Mouse (Mus musculus): ENCODE results near the gene Gm9507. TPM values are rescaled to one million over a fixed set of nuclear protein-coding genes. Genes with fewer than 3 reads are reported as not detected.

Gene Gm9507
- polyA plus RNA-seq (2012; rRNA removed): 0.09 TPM in 1 of 2 replicates, not detected in the other

GRCm38 (mm10) chr10:77811743-77812142 lies at the start of gene Gm9507:
TSS of gene Gm9507 (minus strand) at chr10:77811843.

GRCm38 (mm10) chr10:77852559-77852958 lies 40.9 kb upstream of the Gm9507 start, which contains the start of gene Gm10318:
TSS of gene Gm10318 (plus strand) at chr10:77852859.

GRCm38 (mm10) chr10:77846503-77846902 lies 34.9 kb upstream of the Gm9507 start, which contains the start of gene Gm36176:
TSS of gene Gm36176 (plus strand) at chr10:77846803.

DNA sequence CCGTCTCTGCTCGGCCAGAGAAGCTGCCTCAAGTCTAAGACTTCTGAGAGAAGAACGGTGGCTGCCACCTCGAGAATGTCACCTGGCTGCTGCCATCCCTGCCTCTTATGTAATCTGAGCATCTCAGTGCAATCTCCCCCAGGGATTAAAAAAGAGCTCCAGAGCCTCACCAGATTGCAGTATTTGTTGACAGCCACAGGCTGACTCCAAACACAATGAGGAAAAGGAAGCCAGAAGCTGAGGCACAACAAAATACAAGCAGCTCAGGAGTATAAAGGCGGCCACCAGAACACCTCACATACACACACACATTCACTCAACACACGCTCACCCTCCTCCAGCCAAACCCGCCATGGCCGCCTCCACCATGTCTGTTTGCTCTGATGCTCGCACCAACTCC lies 24.0 kb upstream of the Gm9507 start, which contains the start of gene Krtap10-10:
TSS of gene Krtap10-10 (plus strand) at position 301 of the 400 bp plus-strand sequence.

DNA sequence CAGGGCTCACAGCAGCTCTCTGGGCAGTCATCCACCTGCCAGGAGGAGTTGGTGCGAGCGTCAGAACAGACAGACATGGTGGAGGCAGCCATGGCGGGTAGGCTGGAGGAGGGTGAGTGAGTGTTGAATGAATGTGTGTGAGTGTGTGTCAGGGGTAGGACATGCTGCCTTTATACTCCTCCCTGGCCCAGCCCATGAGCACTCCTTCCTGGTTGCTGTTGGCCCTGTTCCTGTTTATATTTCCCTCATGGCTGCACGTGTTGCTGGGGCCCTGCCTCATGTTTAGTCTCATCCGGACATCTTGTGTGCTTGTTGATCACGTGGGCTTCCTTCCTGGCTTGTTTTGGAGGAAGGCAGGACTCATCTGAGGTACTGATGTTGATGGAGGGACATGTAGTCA lies 15.3 kb upstream of the Gm9507 start, which contains the start of gene Krtap10-4:
TSS of gene Krtap10-4 (minus strand) at position 145 of the 400 bp plus-strand sequence.

DNA sequence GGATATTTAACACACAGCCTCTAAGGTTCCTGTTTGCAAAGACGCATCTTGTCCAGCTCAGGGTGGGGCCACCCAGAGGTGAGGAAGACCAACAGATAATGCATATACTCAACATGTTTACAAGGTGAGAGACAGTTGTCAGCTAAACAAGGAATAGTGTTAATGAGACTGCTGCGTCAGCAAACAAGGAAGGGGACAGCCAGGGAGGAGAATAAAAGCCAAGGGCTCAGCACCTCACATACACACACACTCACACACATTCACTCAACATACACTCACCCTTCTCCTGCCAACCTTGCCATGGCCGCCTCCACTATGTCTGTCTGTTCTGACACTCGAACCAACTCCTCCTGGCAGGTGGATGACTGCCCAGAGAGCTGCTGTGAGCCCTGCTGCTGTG lies 2.7 kb upstream of the Gm9507 start, which contains the start of gene Gm2696:
TSS of gene Gm2696 (plus strand) at position 301 of the 400 bp plus-strand sequence.

GRCm38 (mm10) chr10:77798921-77799508 lies 12.6 kb downstream of the Gm9507 start, which contains the start of gene Gm19668:
TSS of gene Gm19668 (minus strand) at chr10:77799133.

GRCm38 (mm10) chr10:77794976-77795375 lies 16.7 kb downstream of the Gm9507 start, which contains the start of gene Gm9639:
TSS of gene Gm9639 (minus strand) at chr10:77795076.

DNA sequence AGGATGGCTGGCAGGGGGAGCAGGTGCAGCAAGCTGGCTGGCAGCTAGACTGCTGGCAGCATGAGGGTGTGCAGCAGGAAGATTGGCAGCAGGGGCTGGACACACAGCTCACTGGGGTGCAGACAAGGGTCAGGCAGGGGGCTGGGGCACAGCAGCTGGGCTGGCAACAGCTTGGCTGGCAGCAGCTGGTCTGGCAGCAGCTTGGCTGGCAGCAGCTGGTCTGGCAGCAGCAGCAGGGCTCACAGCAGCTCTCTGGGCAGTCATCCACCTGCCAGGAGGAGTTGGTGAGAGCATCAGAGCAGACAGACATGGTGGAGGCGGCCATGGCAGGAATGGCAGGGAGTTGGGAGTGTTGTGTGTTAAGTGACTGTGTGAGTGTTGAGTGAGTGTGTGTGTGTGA lies 23.8 kb downstream of the Gm9507 start, which contains the start of gene Gm7137:
TSS of gene Gm7137 (minus strand) at position 325 of the 400 bp plus-strand sequence.

DNA sequence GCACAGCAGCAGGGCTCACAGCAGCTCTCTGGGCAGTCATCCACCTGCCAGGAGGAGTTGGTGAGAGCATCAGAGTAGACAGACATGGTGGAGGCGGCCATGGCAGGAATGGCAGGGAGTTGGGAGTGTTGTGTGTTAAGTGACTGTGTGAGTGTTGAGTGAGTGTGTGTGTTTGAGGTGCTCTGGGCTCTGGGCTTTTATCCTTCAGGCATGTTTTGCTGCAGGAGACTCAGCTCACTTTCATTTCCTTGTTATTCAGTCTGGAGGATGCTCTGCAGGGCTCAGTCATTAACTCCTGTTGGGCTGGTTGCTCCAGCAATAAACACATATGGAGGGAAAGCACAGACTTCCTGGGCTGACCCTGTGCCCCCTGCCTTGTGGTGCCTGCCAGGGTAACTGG lies 29.2 kb downstream of the Gm9507 start, which contains the start of gene Gm3250:
TSS of gene Gm3250 (minus strand) at position 101 of the 400 bp plus-strand sequence.

GRCm38 (mm10) chr10:77776844-77777243 lies 34.8 kb downstream of the Gm9507 start, which contains the start of gene Gm7138:
TSS of gene Gm7138 (minus strand) at chr10:77776944.

GRCm38 (mm10) chr10:77771225-77771624 lies 40.4 kb downstream of the Gm9507 start, which contains the start of gene Gm3238:
TSS of gene Gm3238 (minus strand) at chr10:77771325.

Other genes with a start within 250 kb of the Gm9507 start
- gene Pttg1ip, start 230.1 kb downstream of the Gm9507 start, polyA plus RNA-seq (2012; rRNA removed): 75.2 and 76.7 TPM in 2 replicates
- 432 and 449 TPM in 2 replicates for gene Sumo3, start 205.7 kb downstream of the Gm9507 start, polyA plus RNA-seq (2012; rRNA removed)
- 42.7 TPM in 1 of 2 replicates, not detected in the other for gene Gm49325, start 205.6 kb downstream of the Gm9507 start, polyA plus RNA-seq (2012; rRNA removed)
- gene Ube2g2, start 189.6 kb downstream of the Gm9507 start, polyA plus RNA-seq (2012; rRNA removed): 46.0 and 46.8 TPM in 2 replicates
- 0.92 and 1.3 TPM in 2 replicates for gene Tspear, start 125.3 kb downstream of the Gm9507 start, polyA plus RNA-seq (2012; rRNA removed)
- gene Gm19402, start 121.1 kb downstream of the Gm9507 start, polyA plus RNA-seq (2012; rRNA removed): not detected in 2 replicates
- gene Gm9508, start 114.6 kb downstream of the Gm9507 start, polyA plus RNA-seq (2012; rRNA removed): not detected in 2 replicates
- gene Gm10272, start 105.2 kb downstream of the Gm9507 start, polyA plus RNA-seq (2012; rRNA removed): not detected in 2 replicates
- gene Gm10024, start 100.4 kb downstream of the Gm9507 start, polyA plus RNA-seq (2012; rRNA removed): not detected in 2 replicates
- not detected in 2 replicates for gene Gm10142, start 96.0 kb downstream of the Gm9507 start, polyA plus RNA-seq (2012; rRNA removed)
- not detected in 2 replicates for gene Krtap12-1, start 91.2 kb downstream of the Gm9507 start, polyA plus RNA-seq (2012; rRNA removed)
- gene Gm10100, start 85.4 kb downstream of the Gm9507 start, polyA plus RNA-seq (2012; rRNA removed): not detected in 2 replicates
- gene Gm18596, start 69.2 kb downstream of the Gm9507 start, polyA plus RNA-seq (2012; rRNA removed): not detected in 2 replicates
- not detected in 2 replicates for gene Gm9736, start 60.5 kb downstream of the Gm9507 start, polyA plus RNA-seq (2012; rRNA removed)
- gene Gm3233, start 52.2 kb downstream of the Gm9507 start, polyA plus RNA-seq (2012; rRNA removed): not detected in 2 replicates
- not detected in 2 replicates for gene Gm3238, start 40.5 kb downstream of the Gm9507 start, polyA plus RNA-seq (2012; rRNA removed)
- gene Gm7138, start 34.9 kb downstream of the Gm9507 start, polyA plus RNA-seq (2012; rRNA removed): not detected in 2 replicates
- not detected in 2 replicates for gene Gm3250, start 29.3 kb downstream of the Gm9507 start, polyA plus RNA-seq (2012; rRNA removed)
- not detected in 2 replicates for gene Gm7137, start 23.6 kb downstream of the Gm9507 start, polyA plus RNA-seq (2012; rRNA removed)
- not detected in 2 replicates for gene Gm9639, start 16.8 kb downstream of the Gm9507 start, polyA plus RNA-seq (2012; rRNA removed)
- gene Gm19668, start 12.7 kb downstream of the Gm9507 start, polyA plus RNA-seq (2012; rRNA removed): not detected in 2 replicates
- not detected in 2 replicates for gene Gm2696, start 2.8 kb upstream of the Gm9507 start, polyA plus RNA-seq (2012; rRNA removed)
- not detected in 2 replicates for gene Krtap10-4, start 15.3 kb upstream of the Gm9507 start, polyA plus RNA-seq (2012; rRNA removed)
- not detected in 2 replicates for gene Krtap10-10, start 24.1 kb upstream of the Gm9507 start, polyA plus RNA-seq (2012; rRNA removed)
- gene Gm36176, start 35.0 kb upstream of the Gm9507 start, polyA plus RNA-seq (2012; rRNA removed): not detected in 2 replicates
- not detected in 2 replicates for gene Gm10318, start 41.0 kb upstream of the Gm9507 start, polyA plus RNA-seq (2012; rRNA removed)
- gene Gm3285, start 50.1 kb upstream of the Gm9507 start, polyA plus RNA-seq (2012; rRNA removed): not detected in 2 replicates
- 19.3 and 20.3 TPM in 2 replicates for gene Lrrc3, start 90.7 kb upstream of the Gm9507 start, polyA plus RNA-seq (2012; rRNA removed)
- gene Trpm2, start 158.7 kb upstream of the Gm9507 start, polyA plus RNA-seq (2012; rRNA removed): 12.8 and 13.4 TPM in 2 replicates
- gene 1810043G02Rik, start 166.7 kb upstream of the Gm9507 start, polyA plus RNA-seq (2012; rRNA removed): 66.5 and 68.2 TPM in 2 replicates
- 159 and 175 TPM in 2 replicates for gene Pfkl, start 198.2 kb upstream of the Gm9507 start, polyA plus RNA-seq (2012; rRNA removed)
- not detected in 2 replicates for gene Dnmt3l, start 230.1 kb upstream of the Gm9507 start, polyA plus RNA-seq (2012; rRNA removed)
- 0.62 and 0.68 TPM in 2 replicates for gene Aire, start 231.8 kb upstream of the Gm9507 start, polyA plus RNA-seq (2012; rRNA removed)

Measured in central nervous system, embryonic 18 days (tissue).